Mouse (Mus musculus): ENCODE measurements at regions not wholly inside any gene's neighbourhood (a gene's known extent, or its start where the extent isn't known, plus 50 kb on each side); places are given as distances from the start of the nearest gene placed in this dataset.

GRCm38 (mm10) chr17:45812289-45812955, 78.8 kb upstream of the 1600014C23Rik start:
- H3K9me3 ChIP-seq (replicated peaks; ENCODE audit: control insufficient read depth, low read length), result no peaks in the 10 kb centered on the region
- peaks cover 23% of the 10 kb centered on the region for H3K4me1 ChIP-seq (ENCODE audit: control insufficient read depth, insufficient read depth, low read length)
- H3K4me3 ChIP-seq (ENCODE audit: low read length), result no peak overlapping the region
- H3K9ac ChIP-seq (ENCODE audit: low read length), result peak overlapping the region; percentile 9; the same call in 1 of the 2 replicates
- H3K27ac ChIP-seq (ENCODE audit: low read length), result peak overlapping the region; percentile 80
- no peaks in the 10 kb centered on the region for H3K36me3 ChIP-seq (ENCODE audit: control insufficient read depth, insufficient read depth)
- no peaks in the 10 kb centered on the region; the same call in none of the 2 replicates for H3K27me3 ChIP-seq (ENCODE audit: control insufficient read depth, insufficient read depth, low read length)
- 57% methylated on average over 9 of the region's 9 CpGs for WGBS
- ATAC-seq (replicated peaks; ENCODE audit: extremely low read depth, insufficient read depth, low FRiP score), result peak; percentile 64
- H3K4me2 ChIP-seq (ENCODE audit: low read depth, low read length), result no peak overlapping the region

- Histone ChIP-seq H3K36me3 (ENCODE audit: control insufficient read depth, insufficient read depth) (no peaks in the 10 kb centered on the region), H3K4me2 (ENCODE audit: low read depth, low read length) (no peak overlapping the region), H3K9ac (ENCODE audit: low read length) (no peak overlapping the region), H3K4me3 (ENCODE audit: low read length) (no peak overlapping the region), H3K4me1 (ENCODE audit: control insufficient read depth, insufficient read depth, low read length) (peaks cover 25% of the 10 kb centered on the region), H3K9me3 (replicated peaks; ENCODE audit: control insufficient read depth, low read length) (no peaks in the 10 kb centered on the region), H3K27me3 (ENCODE audit: control insufficient read depth, insufficient read depth, low read length) (peaks cover 6% of the 10 kb centered on the region), H3K27ac (ENCODE audit: low read length) (peak overlapping the region; percentile 80)
- WGBS, result 72% methylated on average over 11 of the region's 11 CpGs
- ATAC-seq (replicated peaks; ENCODE audit: extremely low read depth, insufficient read depth, low FRiP score), result no peak
Measured at GRCm38 (mm10) chr17:45811632-45812221, 78.1 kb upstream of the 1600014C23Rik start.

- no peak for ATAC-seq (replicated peaks; ENCODE audit: extremely low read depth, insufficient read depth, low FRiP score)
- H3K27ac ChIP-seq (ENCODE audit: low read length), result no peak overlapping the region
- WGBS, result 89% methylated on average over 6 of the region's 6 CpGs
Measured at GRCm38 (mm10) chr17:45809728-45810127, 76.1 kb upstream of the 1600014C23Rik start.

GRCm38 (mm10) chr17:45808374-45808773, 74.7 kb upstream of the 1600014C23Rik start:
- WGBS, result 52% methylated on average over 4 of the region's 4 CpGs
- peaks cover 33% of the 10 kb centered on the region for H3K27me3 ChIP-seq (ENCODE audit: control insufficient read depth, insufficient read depth, low read length)
- ATAC-seq (replicated peaks; ENCODE audit: extremely low read depth, insufficient read depth, low FRiP score), result no peak

More at GRCm38 (mm10) chr17:45809728-45810127, 76.1 kb upstream of the 1600014C23Rik start:
- Histone ChIP-seq H3K4me1 (ENCODE audit: control insufficient read depth, insufficient read depth, low read length) (peaks cover 16% of the 10 kb centered on the region), H3K4me3 (ENCODE audit: low read length) (no peak overlapping the region), H3K9ac (ENCODE audit: low read length) (no peak overlapping the region), H3K27me3 (ENCODE audit: control insufficient read depth, insufficient read depth, low read length) (peaks cover 21% of the 10 kb centered on the region), H3K36me3 (ENCODE audit: control insufficient read depth, insufficient read depth) (no peaks in the 10 kb centered on the region), H3K4me2 (ENCODE audit: low read depth, low read length) (no peak overlapping the region), H3K9me3 (replicated peaks; ENCODE audit: control insufficient read depth, low read length) (no peaks in the 10 kb centered on the region)

GRCm38 (mm10) chr17:45807452-45807851, 73.8 kb upstream of the 1600014C23Rik start:
- no peaks in the 10 kb centered on the region for H3K9me3 ChIP-seq (replicated peaks; ENCODE audit: control insufficient read depth, low read length)
- no peak overlapping the region for H3K4me3 ChIP-seq (ENCODE audit: low read length)
- H3K4me1 ChIP-seq (ENCODE audit: control insufficient read depth, insufficient read depth, low read length), result peaks cover 21% of the 10 kb centered on the region
- 40% methylated on average over 13 of the region's 13 CpGs for WGBS
- H3K4me2 ChIP-seq (ENCODE audit: low read depth, low read length), result no peak overlapping the region
- H3K36me3 ChIP-seq (ENCODE audit: control insufficient read depth, insufficient read depth), result no peaks in the 10 kb centered on the region
- no peak for ATAC-seq (replicated peaks; ENCODE audit: extremely low read depth, insufficient read depth, low FRiP score)
- H3K27me3 ChIP-seq (ENCODE audit: control insufficient read depth, insufficient read depth, low read length), result peaks cover 35% of the 10 kb centered on the region
- no peak overlapping the region for H3K27ac ChIP-seq (ENCODE audit: low read length)
- H3K9ac ChIP-seq (ENCODE audit: low read length), result no peak overlapping the region

More at GRCm38 (mm10) chr17:45808374-45808773, 74.7 kb upstream of the 1600014C23Rik start:
- H3K9me3 ChIP-seq (replicated peaks; ENCODE audit: control insufficient read depth, low read length), result no peaks in the 10 kb centered on the region
- no peak overlapping the region for H3K9ac ChIP-seq (ENCODE audit: low read length)
- no peak overlapping the region for H3K4me3 ChIP-seq (ENCODE audit: low read length)
- H3K4me1 ChIP-seq (ENCODE audit: control insufficient read depth, insufficient read depth, low read length), result peaks cover 21% of the 10 kb centered on the region
- H3K27ac ChIP-seq (ENCODE audit: low read length), result no peak overlapping the region
- no peaks in the 10 kb centered on the region for H3K36me3 ChIP-seq (ENCODE audit: control insufficient read depth, insufficient read depth)
- H3K4me2 ChIP-seq (ENCODE audit: low read depth, low read length), result no peak overlapping the region

GRCm38 (mm10) chr17:45806831-45807230, 73.2 kb upstream of the 1600014C23Rik start:
- Histone ChIP-seq H3K4me3 (ENCODE audit: low read length) (no peak overlapping the region), H3K36me3 (ENCODE audit: control insufficient read depth, insufficient read depth) (no peaks in the 10 kb centered on the region), H3K9ac (ENCODE audit: low read length) (no peak overlapping the region), H3K9me3 (replicated peaks; ENCODE audit: control insufficient read depth, low read length) (no peaks in the 10 kb centered on the region), H3K4me2 (ENCODE audit: low read depth, low read length) (no peak overlapping the region), H3K4me1 (ENCODE audit: control insufficient read depth, insufficient read depth, low read length) (peaks cover 24% of the 10 kb centered on the region), H3K27ac (ENCODE audit: low read length) (no peak overlapping the region), H3K27me3 (ENCODE audit: control insufficient read depth, insufficient read depth, low read length) (peaks cover 35% of the 10 kb centered on the region)
- ATAC-seq (replicated peaks; ENCODE audit: extremely low read depth, insufficient read depth, low FRiP score), result no peak
- 70% methylated on average over 4 of the region's 4 CpGs for WGBS

- no peak for ATAC-seq (replicated peaks; ENCODE audit: extremely low read depth, insufficient read depth, low FRiP score)
- H3K4me3 ChIP-seq (ENCODE audit: low read length), result no peak overlapping the region
- peaks cover 26% of the 10 kb centered on the region for H3K4me1 ChIP-seq (ENCODE audit: control insufficient read depth, insufficient read depth, low read length)
- no peak overlapping the region for H3K4me2 ChIP-seq (ENCODE audit: low read depth, low read length)
- H3K9me3 ChIP-seq (replicated peaks; ENCODE audit: control insufficient read depth, low read length), result no peaks in the 10 kb centered on the region
- no peak overlapping the region for H3K27ac ChIP-seq (ENCODE audit: low read length)
- H3K36me3 ChIP-seq (ENCODE audit: control insufficient read depth, insufficient read depth), result no peaks in the 10 kb centered on the region
- no peak overlapping the region for H3K9ac ChIP-seq (ENCODE audit: low read length)
- 69% methylated on average over 5 of the region's 5 CpGs for WGBS
- peaks cover 35% of the 10 kb centered on the region for H3K27me3 ChIP-seq (ENCODE audit: control insufficient read depth, insufficient read depth, low read length)
Measured at GRCm38 (mm10) chr17:45806430-45806829, 72.8 kb upstream of the 1600014C23Rik start.

- Histone ChIP-seq H3K27ac (ENCODE audit: low read length) (no peak overlapping the region), H3K9me3 (replicated peaks; ENCODE audit: control insufficient read depth, low read length) (peaks cover 2% of the 10 kb centered on the region; the same call in 1 of the 2 replicates), H3K27me3 (ENCODE audit: control insufficient read depth, insufficient read depth, low read length) (peaks cover 39% of the 10 kb centered on the region), H3K36me3 (ENCODE audit: control insufficient read depth, insufficient read depth) (no peaks in the 10 kb centered on the region), H3K4me3 (ENCODE audit: low read length) (no peak overlapping the region), H3K4me2 (ENCODE audit: low read depth, low read length) (peak overlapping the region; percentile 22; the same call in 1 of the 2 replicates), H3K4me1 (ENCODE audit: control insufficient read depth, insufficient read depth, low read length) (peaks cover 28% of the 10 kb centered on the region), H3K9ac (ENCODE audit: low read length) (no peak overlapping the region)
- ATAC-seq (replicated peaks; ENCODE audit: extremely low read depth, insufficient read depth, low FRiP score), result 0 out of 2 replicates have a peak, but pooled peaks have one; percentile 10
- WGBS, result 14% methylated on average over 33 of the region's 35 CpGs
Measured at GRCm38 (mm10) chr17:45805471-45806082, 71.9 kb upstream of the 1600014C23Rik start.

- Histone ChIP-seq H3K4me3 (ENCODE audit: low read length) (no peak overlapping the region), H3K4me1 (ENCODE audit: control insufficient read depth, insufficient read depth, low read length) (peaks cover 28% of the 10 kb centered on the region), H3K36me3 (ENCODE audit: control insufficient read depth, insufficient read depth) (no peaks in the 10 kb centered on the region), H3K27ac (ENCODE audit: low read length) (no peak overlapping the region), H3K9me3 (replicated peaks; ENCODE audit: control insufficient read depth, low read length) (peaks cover 10% of the 10 kb centered on the region), H3K9ac (ENCODE audit: low read length) (no peak overlapping the region), H3K27me3 (ENCODE audit: control insufficient read depth, insufficient read depth, low read length) (peaks cover 46% of the 10 kb centered on the region), H3K4me2 (ENCODE audit: low read depth, low read length) (no peak overlapping the region)
- 84% methylated on average over 8 of the region's 8 CpGs for WGBS
- no peak for ATAC-seq (replicated peaks; ENCODE audit: extremely low read depth, insufficient read depth, low FRiP score)
Measured at GRCm38 (mm10) chr17:45803331-45803730, 69.7 kb upstream of the 1600014C23Rik start.
